Mouse (Mus musculus): ENCODE results near the gene Pklr. TPM values are rescaled to one million over a fixed set of nuclear protein-coding genes. Genes with fewer than 3 reads are reported as not detected.

Pklr gene
- total and polyA plus RNA-seq, 2 experiments from 2014 or later: 0.05 TPM; not detected in 1

DNA sequence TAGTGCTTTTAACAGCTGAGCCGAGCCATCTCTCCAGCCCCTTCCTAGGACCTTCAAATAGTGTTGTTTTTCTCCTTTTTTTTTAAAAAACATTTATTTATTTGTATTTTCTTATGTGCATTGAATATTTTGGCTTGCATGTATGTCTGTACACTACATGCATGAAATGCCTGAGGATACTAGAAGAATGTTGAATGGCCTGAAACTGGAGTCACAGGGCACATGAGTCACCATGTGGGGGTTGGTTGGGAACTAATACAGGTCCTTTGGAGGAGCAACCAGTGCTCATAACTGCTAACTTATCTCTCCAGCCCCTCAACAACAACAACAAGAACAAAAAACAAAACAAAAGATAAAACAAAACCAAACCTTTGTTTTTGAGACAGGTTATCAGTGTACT, 27.2 kb downstream of the Pklr start:
- Histone ChIP-seq H3K9me3 (ENCODE audit: low read length) (no peaks in the 10 kb centered on the region), H3K4me2 (ENCODE audit: low read depth, low read length, poor library complexity, severe bottlenecking) (no peak overlapping the region), H3K4me3 (ENCODE audit: low read depth, low read length) (no peak overlapping the region), H3K27me3 (ENCODE audit: insufficient read depth, low read length) (no peaks in the 10 kb centered on the region), H3K4me1 (ENCODE audit: insufficient read depth, low read length) (peaks cover 9% of the 10 kb centered on the region; the same call in 1 of the 2 replicates), H3K27ac (ENCODE audit: low read depth, low read length) (no peak overlapping the region), H3K36me3 (ENCODE audit: insufficient read depth, low read length) (peaks cover 12% of the 10 kb centered on the region), H3K9ac (replicated peaks; ENCODE audit: low read length, poor library complexity, severe bottlenecking) (no peak overlapping the region)
- no peak for ATAC-seq (ENCODE audit: low FRiP score)
- TF ChIP-seq CTCF (IDR thresholded peaks at IDR 0.05): no peak
- 85% methylated on average over 1 of the region's 1 CpGs for WGBS
- no peak for DNase-seq (ENCODE audit: low spot score)

- ATAC-seq (ENCODE audit: low FRiP score) (no peak), DNase-seq (ENCODE audit: low spot score) (no peak)
- Histone ChIP-seq H3K9ac (replicated peaks; ENCODE audit: low read length, poor library complexity, severe bottlenecking) (no peak overlapping the region), H3K4me3 (ENCODE audit: low read depth, low read length) (peak overlapping the region; percentile 76; the same call in 1 of the 2 replicates), H3K9me3 (ENCODE audit: low read length) (no peaks in the 10 kb centered on the region), H3K4me1 (ENCODE audit: insufficient read depth, low read length) (peaks cover 7% of the 10 kb centered on the region; the same call in 1 of the 2 replicates), H3K36me3 (ENCODE audit: insufficient read depth, low read length) (peaks cover 17% of the 10 kb centered on the region), H3K4me2 (ENCODE audit: low read depth, low read length, poor library complexity, severe bottlenecking) (peak overlapping the region; percentile 63; the same call in 1 of the 2 replicates), H3K27ac (ENCODE audit: low read depth, low read length) (no peak overlapping the region), H3K27me3 (ENCODE audit: insufficient read depth, low read length) (no peaks in the 10 kb centered on the region)
- 67% methylated on average over 5 of the region's 5 CpGs for WGBS
- no peak for TF ChIP-seq CTCF (IDR thresholded peaks at IDR 0.05)
Observed at GRCm38 (mm10) chr3:89163643-89164245, 27.8 kb downstream of the Pklr start.

DNA sequence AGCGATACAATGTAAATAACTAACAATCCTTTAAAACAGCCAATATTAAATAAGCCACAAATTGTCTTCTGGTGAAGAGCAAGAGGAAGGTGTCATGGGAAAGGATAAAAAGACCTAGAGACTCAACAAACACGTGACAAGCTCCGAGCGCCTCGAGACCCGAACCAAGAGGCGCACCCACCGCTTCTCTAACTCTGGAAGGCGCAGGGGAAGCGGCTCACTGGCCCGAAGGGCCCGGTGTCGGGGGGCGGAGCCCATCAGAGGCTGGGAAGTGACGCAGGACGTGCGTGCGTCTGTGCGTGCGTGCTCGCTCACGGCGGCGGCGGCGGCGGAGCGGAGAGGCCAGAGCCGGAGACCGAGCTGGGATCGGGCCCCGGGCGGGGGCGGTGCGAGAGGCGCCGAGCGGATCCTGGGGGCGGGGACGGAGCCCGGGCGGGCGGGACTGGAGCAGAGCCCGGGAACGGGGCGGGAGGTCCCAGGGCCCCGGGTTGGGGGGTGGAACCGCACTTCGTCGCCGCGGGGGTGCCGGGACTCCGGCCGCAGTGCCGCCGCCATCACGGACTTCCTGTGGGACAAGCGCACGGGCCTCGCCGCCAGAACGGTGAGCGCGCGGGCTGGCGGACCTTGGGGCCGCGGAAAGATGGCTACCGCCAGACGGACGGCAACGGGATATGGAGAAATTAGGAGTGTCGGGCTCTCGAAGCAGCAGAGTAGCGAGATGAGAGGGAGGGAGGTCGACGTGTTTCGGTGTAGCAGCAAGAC, 28.7 kb downstream of the Pklr start, which contains the start of gene Clk2:
Clk2 (plus strand) TSS at position 290 of the 762 bp plus-strand sequence.
- ATAC-seq (ENCODE audit: low FRiP score) (peak; percentile 95), DNase-seq (ENCODE audit: low spot score) (peak; percentile 95)
- under 1% methylated on average over 74 of the region's 79 CpGs for WGBS
- Histone ChIP-seq H3K36me3 (ENCODE audit: insufficient read depth, low read length) (peaks cover 27% of the 10 kb centered on the region), H3K9me3 (ENCODE audit: low read length) (no peaks in the 10 kb centered on the region), H3K9ac (replicated peaks; ENCODE audit: low read length, poor library complexity, severe bottlenecking) (peak within 1 kb of the TSS; percentile 82), H3K4me3 (ENCODE audit: low read depth, low read length) (peak within 1 kb of the TSS; percentile 76), H3K27ac (ENCODE audit: low read depth, low read length) (peak within 1 kb of the TSS; percentile 87), H3K4me1 (ENCODE audit: insufficient read depth, low read length) (peaks cover 7% of the 10 kb centered on the region; the same call in 1 of the 2 replicates), H3K27me3 (ENCODE audit: insufficient read depth, low read length) (no peaks in the 10 kb centered on the region), H3K4me2 (ENCODE audit: low read depth, low read length, poor library complexity, severe bottlenecking) (peak within 1 kb of the TSS; percentile 63)
- no peak for TF ChIP-seq CTCF (IDR thresholded peaks at IDR 0.05)

GRCm38 (mm10) chr3:89165268-89165870, 29.4 kb downstream of the Pklr start:
- peak overlapping the region; percentile 82 for H3K9ac ChIP-seq (replicated peaks; ENCODE audit: low read length, poor library complexity, severe bottlenecking)
- H3K27ac ChIP-seq (ENCODE audit: low read depth, low read length): peak overlapping the region; percentile 87; the same call in 1 of the 2 replicates
- peak overlapping the region; percentile 63 for H3K4me2 ChIP-seq (ENCODE audit: low read depth, low read length, poor library complexity, severe bottlenecking)
- H3K9me3 ChIP-seq (ENCODE audit: low read length): no peaks in the 10 kb centered on the region
- TF ChIP-seq CTCF (IDR thresholded peaks at IDR 0.05): no peak
- H3K36me3 ChIP-seq (ENCODE audit: insufficient read depth, low read length): peaks cover 34% of the 10 kb centered on the region
- peaks cover 7% of the 10 kb centered on the region; the same call in 1 of the 2 replicates for H3K4me1 ChIP-seq (ENCODE audit: insufficient read depth, low read length)
- 27% methylated on average over 12 of the region's 12 CpGs for WGBS
- peak overlapping the region; percentile 76 for H3K4me3 ChIP-seq (ENCODE audit: low read depth, low read length)
- H3K27me3 ChIP-seq (ENCODE audit: insufficient read depth, low read length): no peaks in the 10 kb centered on the region
- ATAC-seq (ENCODE audit: low FRiP score) (no peak), DNase-seq (ENCODE audit: low spot score) (no peak)

DNA sequence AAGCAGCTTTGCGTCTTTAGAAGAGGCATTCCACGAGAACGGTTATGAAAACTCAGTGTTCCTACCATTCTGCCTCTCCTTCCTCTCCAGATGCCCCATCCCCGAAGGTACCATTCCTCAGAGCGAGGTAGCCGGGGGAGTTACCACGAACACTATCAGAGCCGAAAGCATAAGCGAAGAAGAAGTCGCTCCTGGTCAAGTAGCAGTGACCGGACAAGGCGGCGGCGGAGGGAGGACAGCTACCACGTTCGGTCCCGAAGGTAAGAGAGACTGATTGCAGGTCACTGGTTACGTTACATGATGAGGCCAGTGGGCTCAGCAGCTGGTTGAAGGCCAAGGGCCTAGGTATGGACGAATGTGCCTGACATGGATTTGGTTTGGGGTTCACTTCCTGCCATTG, 31.0 kb downstream of the Pklr start:
- DNase-seq (ENCODE audit: low spot score): no peak
- Histone ChIP-seq H3K4me2 (ENCODE audit: low read depth, low read length, poor library complexity, severe bottlenecking) (no peak overlapping the region), H3K4me3 (ENCODE audit: low read depth, low read length) (no peak overlapping the region), H3K9ac (replicated peaks; ENCODE audit: low read length, poor library complexity, severe bottlenecking) (no peak overlapping the region), H3K27me3 (ENCODE audit: insufficient read depth, low read length) (no peaks in the 10 kb centered on the region), H3K27ac (ENCODE audit: low read depth, low read length) (no peak overlapping the region), H3K9me3 (ENCODE audit: low read length) (no peaks in the 10 kb centered on the region), H3K36me3 (ENCODE audit: insufficient read depth, low read length) (peaks cover 41% of the 10 kb centered on the region), H3K4me1 (ENCODE audit: insufficient read depth, low read length) (peaks cover 7% of the 10 kb centered on the region; the same call in 1 of the 2 replicates)
- ATAC-seq (ENCODE audit: low FRiP score): no peak
- no peak for TF ChIP-seq CTCF (IDR thresholded peaks at IDR 0.05)
- WGBS: 95% methylated on average over 19 of the region's 19 CpGs
